Mouse (Mus musculus) lung, embryonic 16.5 days (tissue): ENCODE measurements at regions not wholly inside any gene's neighbourhood (a gene's known extent, or its start where the extent isn't known, plus 50 kb on each side); places are given as distances from the start of the nearest gene placed in this dataset.

ENCODE experiments used
- ATAC-seq: fragments of 200-750 bp; cut with Nextera tagmentation; 2 replicates; pipeline ENCODE4 v1.8.0; 2017; ENCODE audit warnings: low read depth, mild to moderate bottlenecking, moderate library complexity
- H3K27ac ChIP-seq: fragments of 300-500 bp; sonication (generic); 2 replicates; pipeline ENCODE4 v1.5.1; 2014; ENCODE audit warnings: mild to moderate bottlenecking, control low read depth, low read length
- H3K27me3 ChIP-seq: fragments of 300-500 bp; sonication (generic); 2 replicates; pipeline ENCODE4 v1.6.1; 2014; ENCODE audit warnings: low read depth, low read length, mixed read lengths; ENCODE audit not compliant: control insufficient read depth, insufficient read depth
- H3K36me3 ChIP-seq: fragments of 300-500 bp; sonication (generic); 2 replicates; pipeline ENCODE4 v1.6.1; 2014; ENCODE audit warnings: low read length; ENCODE audit not compliant: control insufficient read depth, insufficient read depth
- H3K4me1 ChIP-seq: fragments of 300-500 bp; sonication (generic); replicated peaks from 2 replicates; pipeline ENCODE4 v1.6.1; 2014; ENCODE audit warnings: low read length, mixed read lengths; ENCODE audit not compliant: control insufficient read depth, insufficient read depth
- H3K4me2 ChIP-seq: fragments of 300-500 bp; sonication (generic); 2 replicates; pipeline ENCODE4 v1.6.1; 2014; ENCODE audit warnings: low read depth, low read length, control low read depth
- H3K4me3 ChIP-seq: fragments of 300-500 bp; sonication (generic); 2 replicates; pipeline ENCODE4 v1.5.1; 2014; ENCODE audit warnings: mild to moderate bottlenecking, low read length, control low read depth
- H3K9ac ChIP-seq: fragments of 300-500 bp; sonication (generic); 2 replicates; pipeline ENCODE4 v1.6.1; 2014; ENCODE audit warnings: low read length, control low read depth
- H3K9me3 ChIP-seq: fragments of 300-500 bp; sonication (generic); 2 replicates; pipeline ENCODE4 v1.6.1; 2016; ENCODE audit warnings: low read length; ENCODE audit not compliant: control insufficient read depth
- WGBS: fragments of 180-500 bp; shearing (Covaris S2); extraction: QIAGEN DNeasy Blood & Tissue Kit; methylation state at CpG from one replicate; pipeline ENCODE4 v1.1.7; 2014; 5-methylcytosine and 5-hydroxymethylcytosine counted together

GRCm38 (mm10) chr2:19792177-19792576, 117.4 kb upstream of the Etl4 start:
- no peak overlapping the region for H3K4me2 ChIP-seq
- H3K36me3 ChIP-seq = no peaks in the 10 kb centered on the region
- 69% methylated on average over 6 of the region's 6 CpGs for WGBS
- H3K9me3 ChIP-seq = no peaks in the 10 kb centered on the region
- no peak for ATAC-seq
- H3K9ac ChIP-seq = no peak overlapping the region
- no peak overlapping the region for H3K27ac ChIP-seq
- no peaks in the 10 kb centered on the region for H3K27me3 ChIP-seq
- no peaks in the 10 kb centered on the region for H3K4me1 ChIP-seq
- H3K4me3 ChIP-seq = no peak overlapping the region

- Histone ChIP-seq H3K9me3 (no peaks in the 10 kb centered on the region), H3K36me3 (no peaks in the 10 kb centered on the region), H3K4me3 (no peak overlapping the region), H3K4me1 (no peaks in the 10 kb centered on the region), H3K4me2 (no peak overlapping the region), H3K9ac (no peak overlapping the region), H3K27me3 (no peaks in the 10 kb centered on the region), H3K27ac (no peak overlapping the region)
- ATAC-seq = no peak
- WGBS = 24% methylated on average over 2 of the region's 2 CpGs
Measured at GRCm38 (mm10) chr2:19796790-19797189, 112.8 kb upstream of the Etl4 start.
